Mouse (Mus musculus) left cerebral cortex, postnatal 25 days (tissue): ENCODE measurements around the gene Lrfn1. TPM values are rescaled to one million over a fixed set of nuclear protein-coding genes. Genes with fewer than 3 reads are reported as not detected.

ENCODE experiments used
- DNase-seq, 2 experiments: peaks; one replicate each; pipeline ENCODE4 v3.0.0; 2022; ENCODE audit warnings: low spot score in 2 of 2, mixed read lengths in 1 of 2
- intact Hi-C: fragments of 180-260 bp; cut with DNase I; formaldehyde crosslinking; loops from one replicate; pipeline ENCODE4 v1.15.1; 2025
- total RNA-seq, 2 experiments: library from RNA; stranded (reverse); gene quantifications; 2 replicates each; pipeline ENCODE4 v1.2.3; 2021

The Lrfn1 gene
- total RNA-seq: 10 to 100 TPM; 81.6 to 91.4 TPM

DNA sequence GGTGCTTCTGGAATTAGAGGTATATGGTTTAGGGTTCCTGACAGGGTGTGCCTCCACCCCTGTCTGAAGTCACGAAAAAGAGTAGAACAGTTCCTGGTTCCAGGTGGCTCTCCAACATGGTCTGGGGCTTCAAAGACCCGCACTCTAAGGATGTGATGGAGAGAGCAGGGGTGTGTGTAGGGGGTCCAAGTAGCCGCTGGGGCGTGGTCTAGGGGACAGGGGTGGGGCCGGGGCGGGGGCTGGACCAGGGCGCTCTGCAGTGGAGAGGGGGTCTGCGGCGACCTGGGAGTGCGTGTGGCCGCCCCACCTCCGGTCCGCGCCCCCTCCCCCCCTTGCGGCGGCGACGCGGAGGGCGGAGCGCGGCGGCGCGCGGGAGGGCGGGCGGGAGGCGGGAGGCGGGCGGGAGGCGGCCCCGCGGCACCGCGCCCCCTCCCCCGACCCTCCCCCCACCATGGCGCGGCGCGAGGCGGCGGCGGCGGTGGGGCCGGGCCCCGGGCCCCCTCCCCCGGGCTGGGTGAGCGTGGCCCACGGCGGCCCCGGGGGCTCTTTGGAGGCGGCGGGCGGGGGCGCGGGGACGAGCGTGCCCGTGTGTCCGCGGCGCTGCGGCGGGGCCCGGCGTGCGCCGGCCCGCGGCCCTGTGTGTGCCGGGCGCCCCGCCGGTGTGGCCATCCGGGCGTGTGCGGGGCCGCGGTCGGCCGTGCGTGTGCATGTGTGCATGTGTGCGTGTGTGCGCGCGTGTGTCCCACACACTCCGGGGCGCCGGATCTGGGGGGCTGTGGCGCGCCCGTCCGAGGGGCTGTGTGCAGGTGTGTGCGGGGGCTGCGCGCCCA lies at the start of gene Lrfn1:
Lrfn1 (plus strand) TSS at position 450 of the 830 bp plus-strand sequence.
- intact Hi-C loops: no loop called here
- no peak for DNase-seq

DNA sequence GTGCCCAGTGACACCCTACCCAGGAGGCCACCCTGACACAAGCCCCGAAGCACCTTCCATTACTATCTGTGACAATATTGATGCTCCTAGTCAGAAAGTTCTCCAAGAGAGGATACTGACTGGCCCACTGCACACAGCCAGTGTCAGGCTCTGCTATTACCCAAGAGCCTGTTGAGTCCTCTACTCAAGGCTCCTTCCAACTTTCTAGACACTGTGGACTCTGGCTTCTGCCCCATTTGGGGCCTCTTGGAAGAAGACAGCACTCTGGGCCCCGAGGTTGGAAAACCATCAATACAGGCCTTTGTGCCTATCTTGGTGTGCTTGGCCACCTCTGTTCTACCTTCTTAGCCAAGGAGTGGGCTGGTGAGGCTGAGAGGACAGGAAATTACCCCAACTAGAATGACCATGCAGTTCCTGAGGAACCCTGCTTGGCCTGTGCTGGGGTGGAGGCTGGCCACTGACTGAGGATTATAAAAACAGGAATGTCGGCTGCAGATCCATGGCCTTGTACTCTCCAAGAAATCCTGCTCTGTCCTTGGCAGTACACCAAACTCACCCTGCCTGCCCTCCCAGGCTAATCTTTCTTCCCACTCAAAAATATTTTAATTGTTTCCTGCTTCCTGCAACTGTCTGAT lies 40.8 kb upstream of the Lrfn1 start:
- intact Hi-C loops: no loop called here
- DNase-seq: no peak

DNA sequence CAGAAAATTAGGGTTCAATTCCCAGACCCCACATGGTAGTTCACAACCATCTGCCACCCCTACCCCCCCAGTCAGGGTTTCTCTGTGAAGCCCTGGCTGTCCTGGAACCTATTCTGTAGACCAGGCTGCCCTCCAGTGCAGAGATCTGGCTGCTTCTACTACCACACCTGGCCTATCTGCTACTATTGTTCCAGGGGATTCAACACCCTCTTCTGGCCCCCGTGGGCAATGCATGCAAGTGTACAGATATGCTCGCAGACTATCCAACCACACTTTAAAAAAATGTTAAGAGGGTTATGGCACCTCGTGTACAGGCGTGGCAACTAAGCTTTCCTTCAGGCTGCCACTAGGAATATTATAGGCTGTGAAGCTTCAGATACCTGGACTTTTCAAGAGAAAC lies 39.0 kb upstream of the Lrfn1 start:
- no peak for DNase-seq
- intact Hi-C loops: no loop called here

DNA sequence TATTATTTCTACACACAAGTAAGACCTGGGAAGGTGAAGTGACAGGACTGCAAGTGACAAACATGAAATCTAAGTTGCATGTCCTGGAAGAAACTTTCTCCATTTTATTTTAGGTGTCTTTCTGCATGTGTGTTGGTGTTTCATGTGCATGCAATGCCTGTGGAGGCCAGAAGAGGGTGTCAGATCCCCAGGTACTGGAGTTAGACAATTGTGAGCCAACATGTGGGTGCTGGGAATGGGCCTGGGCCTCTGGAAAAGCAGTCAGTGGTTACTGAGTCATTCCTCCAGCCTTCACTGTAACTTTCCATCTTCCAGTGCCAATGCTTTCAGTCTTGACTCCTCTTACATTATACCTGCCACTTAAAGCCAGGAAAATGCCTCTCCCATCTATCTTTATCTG lies 34.4 kb upstream of the Lrfn1 start:
- DNase-seq: no peak
- intact Hi-C loops: no loop called here

DNA sequence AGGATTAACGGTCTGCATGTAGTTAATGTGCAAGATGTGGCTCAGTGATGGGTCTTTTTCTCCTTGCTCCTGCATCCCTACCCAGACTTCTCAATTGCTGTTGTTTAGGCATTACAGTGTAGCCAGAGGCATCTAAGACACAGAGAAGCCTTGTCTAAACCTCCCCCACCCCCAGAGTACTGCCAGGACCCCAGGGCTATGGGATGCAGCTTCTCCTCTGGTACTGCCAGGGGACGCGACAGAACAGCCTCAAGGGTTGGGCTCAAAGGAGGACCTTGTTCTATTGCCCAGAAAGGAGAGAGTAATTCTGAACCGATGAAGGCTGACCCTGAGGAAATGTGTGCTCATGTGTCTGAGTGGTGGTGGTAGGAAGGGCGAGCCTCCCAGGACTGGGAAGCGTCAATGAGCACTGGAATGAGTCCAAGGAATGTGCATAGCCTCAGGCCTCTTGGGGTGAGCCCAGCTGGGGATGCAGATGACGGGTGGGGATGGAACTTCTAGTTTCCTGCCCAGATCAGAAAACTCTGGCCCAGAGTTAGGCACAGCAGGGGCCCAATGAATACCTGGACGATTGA lies 33.6 kb upstream of the Lrfn1 start:
- intact Hi-C loops: no loop called here
- DNase-seq: peak in 1 of 2 experiments; percentile 40

DNA sequence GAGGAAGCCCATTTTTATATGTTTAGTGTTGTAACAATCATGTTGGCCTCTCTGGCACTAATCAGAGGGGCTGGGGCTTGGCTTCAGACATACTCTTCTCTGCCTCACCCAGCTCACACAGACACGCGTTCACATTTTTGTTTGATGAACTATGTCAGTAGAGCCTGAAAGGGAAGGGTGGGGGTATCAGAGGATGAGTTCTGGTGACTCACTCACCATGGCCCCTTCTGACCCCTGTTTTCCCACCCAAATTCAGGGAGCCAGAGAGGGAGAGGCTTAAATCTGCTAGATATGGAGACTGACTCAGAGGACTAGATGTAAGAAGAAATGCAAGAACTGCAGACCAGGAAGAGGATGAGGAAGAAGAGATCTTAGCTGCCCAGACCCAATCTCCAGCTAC lies 32.4 kb upstream of the Lrfn1 start:
- intact Hi-C loops: no loop called here
- DNase-seq: no peak

DNA sequence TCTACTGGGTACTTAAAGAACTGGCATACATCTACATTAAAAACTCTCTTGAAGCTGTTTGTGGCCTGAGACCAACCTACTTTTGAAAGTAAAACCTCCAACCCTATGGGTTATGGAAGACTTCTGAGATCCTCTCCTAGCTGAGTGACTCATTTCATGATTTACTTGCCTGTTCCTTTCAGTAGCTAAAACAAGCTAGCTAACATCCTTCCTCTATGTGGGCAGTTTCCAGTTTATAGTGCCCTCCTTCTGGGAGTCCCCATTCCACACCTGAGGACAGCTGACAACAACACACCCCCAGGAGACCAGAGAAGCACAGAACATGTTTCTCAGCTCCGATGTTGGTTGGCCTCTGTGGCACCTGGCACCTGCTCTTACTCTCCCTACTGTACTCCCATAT lies 28.8 kb upstream of the Lrfn1 start:
- no peak for DNase-seq
- intact Hi-C loops: no loop called here

DNA sequence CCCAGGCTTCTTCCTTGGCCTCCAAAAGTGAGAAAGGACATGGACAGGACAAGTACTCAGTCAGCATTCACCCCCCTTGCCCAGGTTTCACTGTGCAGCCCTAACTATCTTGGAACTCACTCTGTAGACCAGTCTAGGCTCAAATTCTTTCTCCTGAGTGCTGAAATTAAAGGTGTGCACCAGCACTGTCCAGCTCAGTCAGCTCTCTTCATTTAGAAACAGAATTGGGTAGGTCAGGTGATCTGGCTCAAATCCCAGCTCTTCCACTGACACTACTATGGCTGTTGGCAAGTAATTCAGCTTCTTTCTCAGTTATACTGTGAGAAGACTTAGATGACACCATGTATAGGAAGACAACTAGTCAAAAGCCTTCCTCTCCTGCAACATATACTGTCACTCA lies 24.0 kb upstream of the Lrfn1 start:
- intact Hi-C loops: no loop called here

DNA sequence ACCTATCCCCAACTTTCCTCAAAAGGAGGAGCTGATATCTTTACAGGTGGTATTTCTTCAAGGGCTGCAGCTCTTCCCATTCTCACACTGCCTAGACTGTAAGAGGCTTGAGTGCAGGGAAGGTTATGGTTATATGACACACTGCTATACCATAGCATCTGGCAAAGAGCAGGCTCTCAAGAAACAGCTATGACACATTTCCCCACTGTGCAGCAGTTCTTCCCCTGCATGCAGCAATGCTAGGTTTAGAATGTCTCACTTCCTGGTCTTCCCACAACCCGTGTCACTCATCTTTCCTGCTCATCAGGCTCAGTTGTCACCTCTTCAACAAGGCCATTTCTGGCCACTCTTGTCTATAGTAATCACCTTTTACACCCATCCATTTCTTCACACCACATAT lies 21.3 kb upstream of the Lrfn1 start:
- intact Hi-C loops: no loop called here
- DNase-seq: no peak

More for the DNA sequence above, 24.0 kb upstream of the Lrfn1 start:
- DNase-seq: no peak

DNA sequence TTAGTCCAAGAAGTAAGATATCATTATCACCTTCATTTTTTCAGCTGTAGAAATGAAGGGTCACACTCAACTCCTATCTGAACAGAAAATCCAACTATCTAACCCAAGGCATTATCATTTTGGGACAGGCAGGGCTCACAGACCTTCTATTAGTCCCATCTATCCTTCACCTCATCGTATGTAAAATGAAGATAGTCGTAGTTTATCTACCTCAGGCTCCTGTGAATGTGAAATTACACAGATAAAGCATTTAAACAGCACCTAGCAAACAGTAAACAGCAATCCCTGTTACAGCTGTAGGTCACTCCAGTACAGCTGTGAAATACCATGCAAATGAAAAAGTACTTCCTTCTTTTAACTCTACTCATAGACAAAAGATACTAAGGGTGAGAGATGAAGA lies 19.5 kb upstream of the Lrfn1 start:
- no peak for DNase-seq
- intact Hi-C loops: no loop called here

DNA sequence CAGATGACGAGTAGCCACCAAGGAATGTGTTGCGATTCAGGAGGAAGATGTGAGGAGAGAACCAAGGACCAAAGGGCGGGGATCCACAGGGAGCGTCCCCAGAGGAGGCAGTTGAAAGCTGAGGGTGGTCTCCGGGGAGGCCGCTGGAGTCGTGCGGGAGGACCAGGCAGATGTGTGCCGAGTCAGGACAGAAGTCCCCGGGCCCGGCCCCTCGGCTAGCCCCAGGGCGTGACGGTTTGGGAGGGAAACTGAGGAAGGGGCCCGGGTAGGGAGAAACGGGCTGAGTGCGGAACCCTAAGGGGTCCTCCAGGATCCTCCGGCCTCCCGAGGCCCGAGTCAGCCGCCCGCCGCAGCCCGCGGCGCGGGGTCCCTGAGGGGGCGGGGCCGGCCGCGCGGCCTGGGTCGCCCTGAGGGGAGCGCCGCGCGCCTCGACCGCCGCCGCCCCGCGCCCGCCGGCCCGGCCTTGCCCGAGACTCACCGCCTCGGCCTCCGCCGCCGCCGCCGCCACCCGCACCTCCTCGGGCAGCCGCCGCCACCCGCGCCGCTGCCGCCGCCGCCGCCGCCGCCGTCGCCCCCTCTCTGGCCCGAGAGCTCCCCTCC lies 16.0 kb upstream of the Lrfn1 start:
- intact Hi-C loops: loop anchor here (2.0 kb wide), 2 partner anchors 165 to 291 kb away; no protein-coding TSS in a partner anchor

DNA sequence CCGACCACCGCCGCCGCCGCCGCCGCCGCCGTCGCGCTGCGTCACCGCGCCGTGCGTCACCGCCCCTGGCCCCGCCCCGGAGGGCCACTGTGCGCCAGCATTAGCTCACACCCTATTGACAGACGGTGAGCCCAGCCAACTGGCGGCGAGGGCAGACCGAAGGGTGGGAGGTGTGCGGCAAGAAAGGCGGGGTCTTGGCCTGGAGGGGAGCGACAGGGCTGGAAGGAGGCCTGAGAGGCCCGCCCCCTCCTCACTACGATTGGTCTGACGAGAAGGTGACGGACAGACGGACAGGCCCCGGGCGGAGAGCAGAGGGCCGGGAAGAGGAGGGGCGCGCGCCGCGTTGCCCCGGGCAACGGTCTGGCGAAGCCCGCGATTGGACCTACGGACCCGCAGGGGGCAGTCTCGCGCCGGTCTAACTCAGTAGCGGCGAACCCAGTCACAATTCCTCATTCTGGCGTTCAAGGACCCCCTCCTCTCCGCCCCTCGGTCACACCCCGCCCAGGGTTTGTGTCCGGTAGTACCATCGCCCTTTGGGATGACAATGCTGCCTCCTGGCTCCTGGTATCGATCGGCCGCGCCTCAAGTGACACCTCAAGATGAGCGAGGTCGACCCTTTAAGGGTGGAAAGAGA lies 15.4 kb upstream of the Lrfn1 start:
- intact Hi-C loops: loop anchor here (2.0 kb wide), 2 partner anchors 164 to 290 kb away; no protein-coding TSS in a partner anchor
- DNase-seq: peak; percentile 100

More for the DNA sequence above, 16.0 kb upstream of the Lrfn1 start:
- DNase-seq: peak in 1 of 2 experiments; percentile 10

DNA sequence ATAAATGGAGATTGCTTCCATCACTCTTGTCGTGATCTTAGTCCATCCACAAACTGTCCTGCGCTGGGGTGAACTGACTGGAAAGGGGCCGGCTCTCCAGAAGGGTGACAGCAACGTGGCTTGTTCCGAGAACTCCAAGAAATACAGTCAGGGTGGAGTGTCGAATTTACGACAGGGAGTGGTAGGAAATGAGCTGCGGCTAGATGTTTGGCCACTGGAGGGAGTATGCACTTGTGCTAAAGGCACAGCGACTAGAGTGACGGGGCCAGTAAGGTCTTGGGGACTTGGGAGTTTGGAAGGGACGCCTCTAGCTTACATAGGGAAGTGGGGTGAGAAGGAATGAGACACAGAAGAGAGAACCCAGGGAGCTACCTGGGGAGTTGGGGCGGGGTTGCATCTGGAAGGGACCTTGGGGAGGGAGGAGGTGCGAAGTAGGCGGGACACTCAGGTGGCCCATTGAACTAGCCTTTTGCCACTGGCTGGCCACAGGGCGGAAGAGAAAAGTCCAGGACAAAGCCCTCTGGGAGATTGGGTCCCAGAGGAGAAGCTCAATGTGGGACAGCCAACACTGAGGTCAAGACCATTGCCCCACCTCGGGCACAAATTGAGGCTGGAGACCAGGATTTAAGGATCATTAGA lies 14.7 kb upstream of the Lrfn1 start, which contains the start of gene Gmfg:
Gmfg (plus strand) TSS at position 516 of the 639 bp plus-strand sequence.
- DNase-seq: peak; percentile 72 to 86
- intact Hi-C loops: loop anchor here (2.0 kb wide), 2 partner anchors 164 to 290 kb away; no protein-coding TSS in a partner anchor

DNA sequence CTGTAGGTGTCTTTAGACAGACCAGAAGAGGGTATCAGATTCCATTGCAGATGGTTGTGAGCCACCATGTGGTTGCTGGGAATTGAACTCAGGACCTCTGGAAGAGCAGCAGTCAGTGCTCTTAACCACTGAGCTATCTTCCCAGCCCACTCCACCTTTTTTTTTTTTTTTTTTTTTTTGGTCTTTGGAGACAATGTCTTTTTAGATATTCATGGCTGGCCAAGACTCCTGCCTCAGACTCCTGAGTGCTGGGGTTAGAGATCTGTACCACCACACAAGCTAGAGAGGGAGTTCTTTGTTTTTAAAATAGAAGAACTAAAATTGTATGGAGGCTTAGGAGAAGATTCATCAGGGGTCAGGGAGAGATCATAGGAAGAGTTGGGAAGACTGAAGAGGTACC lies 13.8 kb upstream of the Lrfn1 start:
- intact Hi-C loops: loop anchor here (2.0 kb wide), 2 partner anchors 163 to 289 kb away; no protein-coding TSS in a partner anchor
- no peak for DNase-seq

DNA sequence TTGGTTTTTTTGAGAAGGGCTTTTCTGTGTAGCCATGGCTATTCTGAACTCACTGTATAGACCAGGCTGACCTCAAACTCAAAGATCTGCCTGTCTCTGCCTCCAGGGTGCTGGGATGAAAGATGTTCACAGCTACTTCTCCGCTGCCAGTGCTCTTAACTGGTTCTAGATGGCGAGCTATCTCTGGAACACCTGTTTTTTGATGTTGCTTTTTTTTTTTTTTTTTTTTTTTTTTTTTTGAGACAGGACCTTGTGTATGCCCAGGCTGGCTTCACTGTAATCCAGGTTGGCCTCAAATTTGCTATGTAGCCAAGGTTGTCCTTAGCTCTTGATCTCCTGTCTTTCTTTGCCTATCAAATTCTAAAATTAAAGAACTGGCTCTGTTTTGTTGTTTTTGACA lies 13.0 kb upstream of the Lrfn1 start:
- no peak for DNase-seq
- intact Hi-C loops: no loop called here

DNA sequence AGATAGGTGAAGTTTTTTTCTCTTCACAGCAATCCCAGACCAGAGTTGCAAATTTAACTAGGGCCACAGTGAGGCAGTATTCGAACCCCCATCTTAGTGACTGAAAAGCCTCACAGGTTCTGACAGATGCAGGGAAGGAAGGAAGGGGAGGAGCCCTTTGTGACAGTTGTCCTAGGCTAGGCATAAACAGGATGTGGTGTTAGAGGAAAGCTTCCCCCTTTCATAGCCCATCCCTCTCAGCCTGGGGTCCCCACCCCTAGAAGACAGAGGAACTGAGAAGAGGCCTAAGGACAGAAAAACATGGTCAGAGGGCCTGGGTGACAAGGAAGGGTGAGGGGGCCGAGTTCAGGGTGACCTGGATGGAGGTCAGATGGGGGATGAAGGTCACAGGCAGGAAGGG lies 11.0 kb upstream of the Lrfn1 start:
- intact Hi-C loops: no loop called here
- DNase-seq: no peak

DNA sequence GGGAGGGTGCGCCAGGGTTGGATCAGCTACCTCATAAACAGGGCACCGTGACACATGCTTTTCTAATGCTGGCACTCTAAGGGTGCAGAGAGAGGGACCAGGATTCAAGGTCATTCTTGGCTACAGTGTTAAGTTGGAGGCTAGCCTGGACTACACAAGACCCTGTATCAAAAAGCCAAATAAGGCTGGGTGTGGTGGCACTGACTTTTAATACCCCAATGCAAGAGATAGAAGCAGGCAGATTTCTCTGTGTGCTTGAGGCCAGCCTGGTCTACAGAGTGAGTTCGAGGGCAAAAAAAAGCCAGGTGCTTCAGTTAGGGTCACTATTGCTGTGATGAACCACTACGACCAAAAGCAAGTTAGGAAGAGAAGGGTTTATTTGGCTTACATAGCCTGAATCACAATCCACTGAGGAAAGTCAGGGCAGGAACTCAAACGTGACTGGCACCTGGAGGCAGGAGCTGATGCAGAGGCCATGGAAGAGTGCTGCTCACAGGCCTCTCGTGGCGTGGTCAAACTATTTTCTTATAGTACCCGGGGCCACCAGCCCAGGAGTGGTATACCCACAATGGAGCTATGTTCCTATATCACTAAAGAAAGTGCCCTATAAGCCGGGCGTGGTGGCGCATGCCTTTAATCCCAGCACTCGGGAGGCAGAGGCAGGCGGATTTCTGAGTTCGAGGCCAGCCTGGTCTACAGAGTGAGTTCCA lies 9.8 kb upstream of the Lrfn1 start:
- intact Hi-C loops: no loop called here
- no peak for DNase-seq

DNA sequence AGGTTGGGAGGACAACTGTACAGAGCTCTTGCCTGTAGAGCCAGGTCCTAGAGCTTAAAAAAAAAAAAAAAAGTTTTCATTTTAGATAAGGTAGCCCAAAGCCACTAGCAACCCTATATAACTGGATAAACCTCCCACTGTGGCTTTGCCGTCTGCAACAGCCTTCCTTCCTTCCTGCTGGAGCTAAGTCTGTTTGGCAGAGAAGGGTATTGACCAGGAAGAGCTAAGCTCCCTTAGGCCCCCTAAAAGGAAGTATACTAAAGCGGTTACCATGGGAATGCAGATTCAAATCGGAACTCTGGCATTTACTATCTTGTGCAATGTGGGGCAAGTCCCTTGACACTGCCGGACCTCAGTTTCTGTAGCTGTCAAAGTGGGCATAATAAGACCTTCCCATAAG lies 9.1 kb upstream of the Lrfn1 start:
- intact Hi-C loops: no loop called here

More for the DNA sequence above, 9.1 kb upstream of the Lrfn1 start:
- no peak for DNase-seq
